8 mouse cellular contexts compared by ENCODE assay signal in the genomic region with DNA sequence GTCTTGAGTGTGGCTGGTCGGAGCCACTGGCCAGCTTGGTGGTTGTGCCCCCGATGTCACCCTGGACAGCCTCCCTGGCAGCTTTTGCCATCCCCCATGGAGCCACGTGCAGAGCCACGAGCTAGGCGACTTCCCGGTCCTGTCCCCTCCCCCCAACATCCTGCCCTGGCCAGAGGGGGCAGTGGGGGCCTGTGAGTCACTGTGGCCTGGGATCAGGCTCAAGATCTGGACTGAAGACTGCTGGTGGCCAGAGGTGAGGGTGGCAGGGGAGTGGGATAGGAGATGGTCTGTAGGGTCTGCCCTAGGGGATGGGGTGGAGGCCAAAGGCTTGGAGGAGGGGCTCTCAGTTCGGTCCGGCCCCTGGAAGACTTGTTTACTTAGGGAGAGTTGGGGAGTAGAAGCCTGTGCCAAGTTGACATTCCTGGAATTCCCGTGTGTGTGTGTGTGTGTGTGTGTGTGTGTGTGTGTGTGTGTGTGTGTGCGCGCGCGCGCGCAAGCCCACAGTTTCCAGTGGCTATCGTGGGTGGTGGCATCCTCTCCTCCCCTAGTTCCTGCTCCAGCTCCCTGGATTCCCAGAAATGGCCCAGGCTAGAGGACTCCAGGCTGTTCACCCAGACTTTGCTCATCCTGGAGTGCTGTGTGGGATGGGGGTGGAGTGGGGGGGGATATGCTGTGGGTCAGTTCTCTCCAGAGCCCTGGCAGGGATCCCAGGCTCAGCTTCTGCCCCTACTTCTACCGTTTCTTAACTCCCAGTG. TPM values are rescaled to one million over a fixed set of nuclear protein-coding genes. Genes with fewer than 3 reads are reported as not detected.
DNase-seq lines count a peak whose midpoint lies in the region; ATAC-seq lines count a peak whose summit lies in the region.

No protein-coding gene starts in this region.

- ATAC-seq in embryonic facial prominence, embryonic 15.5 days (ENCODE audit: insufficient number of reproducible peaks, low FRiP score, low TSS enrichment, low read depth) = peak; percentile 67
- peak; percentile 56 for ATAC-seq in heart, embryonic 16.5 days (replicated peaks; ENCODE audit: extremely low read depth, insufficient read depth, low FRiP score)
- ATAC-seq in stomach, embryonic 14.5 days (ENCODE audit: insufficient number of reproducible peaks, insufficient read depth, low FRiP score, low read depth) = peak; percentile 74

- H3K4me2 ChIP-seq in embryonic facial prominence, embryonic 15.5 days (replicated peaks) = peak overlapping the region; percentile 90
- H3K4me2 ChIP-seq in heart, embryonic 16.5 days (ENCODE audit: low read depth, low read length) = peak overlapping the region; percentile 89
- peak overlapping the region; percentile 88 for H3K4me2 ChIP-seq in stomach, embryonic 14.5 days (replicated peaks; ENCODE audit: low read depth, low read length)

- H3K9me3 ChIP-seq in embryonic facial prominence, embryonic 15.5 days (replicated peaks) = no peaks in the 10 kb centered on the region
- no peaks in the 10 kb centered on the region for H3K9me3 ChIP-seq in heart, embryonic 16.5 days (replicated peaks; ENCODE audit: control insufficient read depth, low read length)
- H3K9me3 ChIP-seq in megakaryocyte, embryonic 14.5 days = no peaks in the 10 kb centered on the region
- no peaks in the 10 kb centered on the region for H3K9me3 ChIP-seq in stomach, embryonic 14.5 days (ENCODE audit: control insufficient read depth, low read depth, low read length)

- peaks cover 52% of the 10 kb centered on the region for H3K4me1 ChIP-seq in embryonic facial prominence, embryonic 15.5 days
- H3K4me1 ChIP-seq in heart, embryonic 16.5 days (ENCODE audit: control insufficient read depth, insufficient read depth, low read length) = peaks cover 51% of the 10 kb centered on the region
- peaks cover 83% of the 10 kb centered on the region for H3K4me1 ChIP-seq in megakaryocyte, embryonic 14.5 days
- peaks cover 27% of the 10 kb centered on the region for H3K4me1 ChIP-seq in stomach, embryonic 14.5 days (ENCODE audit: control insufficient read depth, insufficient read depth, low read length)

- peak; percentile 57 for DNase-seq in cerebellum, adult 11 months
- no peak for DNase-seq in cerebellum, adult 8-10 months
- DNase-seq in Muller cell, postnatal 12 days (ENCODE audit: inconsistent ontology term) = peak; percentile 97
- peak; percentile 92 to 97 for DNase-seq in kidney, postnatal 25 days

- H3K27ac ChIP-seq in embryonic facial prominence, embryonic 15.5 days (replicated peaks) = peak overlapping the region; percentile 92
- peak overlapping the region; percentile 96 for H3K27ac ChIP-seq in heart, embryonic 16.5 days (ENCODE audit: low read length)
- H3K27ac ChIP-seq in stomach, embryonic 14.5 days (ENCODE audit: low read length) = peak overlapping the region; percentile 95

- peak overlapping the region; percentile 71 for H3K9ac ChIP-seq in embryonic facial prominence, embryonic 15.5 days
- H3K9ac ChIP-seq in heart, embryonic 16.5 days (ENCODE audit: low read length) = peak overlapping the region; percentile 90
- peak overlapping the region; percentile 76; the same call in 1 of the 2 replicates for H3K9ac ChIP-seq in stomach, embryonic 14.5 days (replicated peaks; ENCODE audit: low read depth, low read length)

- H3K36me3 ChIP-seq in embryonic facial prominence, embryonic 15.5 days = peaks cover 13% of the 10 kb centered on the region
- H3K36me3 ChIP-seq in heart, embryonic 16.5 days (ENCODE audit: control insufficient read depth, insufficient read depth) = peaks cover 10% of the 10 kb centered on the region
- H3K36me3 ChIP-seq in megakaryocyte, embryonic 14.5 days (replicated peaks; ENCODE audit: low read length) = peaks cover 35% of the 10 kb centered on the region
- peaks cover 13% of the 10 kb centered on the region for H3K36me3 ChIP-seq in stomach, embryonic 14.5 days (ENCODE audit: control insufficient read depth, insufficient read depth, low read length)

- peaks cover 6% of the 10 kb centered on the region; the same call in 1 of the 2 replicates for H3K27me3 ChIP-seq in embryonic facial prominence, embryonic 15.5 days
- H3K27me3 ChIP-seq in heart, embryonic 16.5 days (ENCODE audit: control insufficient read depth, insufficient read depth, low read length) = no peaks in the 10 kb centered on the region
- no peaks in the 10 kb centered on the region for H3K27me3 ChIP-seq in megakaryocyte, embryonic 14.5 days (replicated peaks)
- H3K27me3 ChIP-seq in stomach, embryonic 14.5 days (ENCODE audit: control insufficient read depth, insufficient read depth, low read length) = no peaks in the 10 kb centered on the region

- WGBS in embryonic facial prominence, embryonic 15.5 days = 1% methylated on average over 17 of the region's 17 CpGs
- WGBS in heart, embryonic 16.5 days = under 1% methylated on average over 16 of the region's 17 CpGs
- under 1% methylated on average over 17 of the region's 17 CpGs for WGBS in stomach, embryonic 14.5 days

- H3K4me3 ChIP-seq in embryonic facial prominence, embryonic 15.5 days (replicated peaks) = peak overlapping the region; percentile 76
- peak overlapping the region; percentile 70 for H3K4me3 ChIP-seq in heart, embryonic 16.5 days (ENCODE audit: low read length)
- peak overlapping the region; percentile 97 for H3K4me3 ChIP-seq in megakaryocyte, embryonic 14.5 days (replicated peaks)
- H3K4me3 ChIP-seq in stomach, embryonic 14.5 days (ENCODE audit: low read depth, low read length) = peak overlapping the region; percentile 75

RNA-seq across cellular contexts. Expression of a gene that starts 1.4 kb away (rescaled TPM):
- 60.8 and 67.9 TPM in 2 replicates for polyA plus RNA-seq in embryonic facial prominence, embryonic 15.5 days (2015; fragmentation: Nextera tagmentation; extraction: Ambion mirVana)
- 61.0 and 61.5 TPM in 2 replicates for polyA plus RNA-seq in heart, embryonic 16.5 days (2015; fragmentation: Nextera tagmentation; extraction: Ambion mirVana)
- 53.2 and 54.8 TPM in 2 replicates for polyA plus RNA-seq in megakaryocyte, embryonic 14.5 days (2012; ENCODE audit: insufficient read depth, low replicate concordance)
- 72.1 and 76.7 TPM in 2 replicates for polyA plus RNA-seq in stomach, embryonic 14.5 days (2014; fragmentation: Nextera tagmentation; extraction: Ambion mirVana)

RNA-seq across cellular contexts. Expression of a gene that starts 1.5 kb away (rescaled TPM):
- polyA plus RNA-seq in embryonic facial prominence, embryonic 15.5 days (2015; fragmentation: Nextera tagmentation; extraction: Ambion mirVana) = 63.9 and 66.4 TPM in 2 replicates
- 56.7 and 61.5 TPM in 2 replicates for polyA plus RNA-seq in heart, embryonic 16.5 days (2015; fragmentation: Nextera tagmentation; extraction: Ambion mirVana)
- 49.6 and 150 TPM in 2 replicates for polyA plus RNA-seq in megakaryocyte, embryonic 14.5 days (2012; ENCODE audit: insufficient read depth, low replicate concordance)
- 65.1 and 72.3 TPM in 2 replicates for polyA plus RNA-seq in stomach, embryonic 14.5 days (2014; fragmentation: Nextera tagmentation; extraction: Ambion mirVana)

RNA-seq across cellular contexts. Expression of a gene that starts 9.2 kb away (rescaled TPM):
- polyA plus RNA-seq in embryonic facial prominence, embryonic 15.5 days (2015; fragmentation: Nextera tagmentation; extraction: Ambion mirVana) = 23.9 and 26.5 TPM in 2 replicates
- 42.2 and 44.0 TPM in 2 replicates for polyA plus RNA-seq in heart, embryonic 16.5 days (2015; fragmentation: Nextera tagmentation; extraction: Ambion mirVana)
- polyA plus RNA-seq in megakaryocyte, embryonic 14.5 days (2012; ENCODE audit: insufficient read depth, low replicate concordance) = 56.1 and 168 TPM in 2 replicates
- 87.0 and 94.0 TPM in 2 replicates for polyA plus RNA-seq in stomach, embryonic 14.5 days (2014; fragmentation: Nextera tagmentation; extraction: Ambion mirVana)

RNA-seq across cellular contexts. Expression of a gene that starts 15.5 kb away (rescaled TPM):
- 21.6 and 26.9 TPM in 2 replicates for polyA plus RNA-seq in embryonic facial prominence, embryonic 15.5 days (2015; fragmentation: Nextera tagmentation; extraction: Ambion mirVana)
- polyA plus RNA-seq in heart, embryonic 16.5 days (2015; fragmentation: Nextera tagmentation; extraction: Ambion mirVana) = 24.2 and 26.1 TPM in 2 replicates
- 19.4 and 29.4 TPM in 2 replicates for polyA plus RNA-seq in megakaryocyte, embryonic 14.5 days (2012; ENCODE audit: insufficient read depth, low replicate concordance)
- 15.5 and 20.2 TPM in 2 replicates for polyA plus RNA-seq in stomach, embryonic 14.5 days (2014; fragmentation: Nextera tagmentation; extraction: Ambion mirVana)

RNA-seq across cellular contexts. Expression of a gene that starts 21.4 kb away (rescaled TPM):
- polyA plus RNA-seq in embryonic facial prominence, embryonic 15.5 days (2015; fragmentation: Nextera tagmentation; extraction: Ambion mirVana) = 22.2 and 27.9 TPM in 2 replicates
- 73.1 and 78.0 TPM in 2 replicates for polyA plus RNA-seq in heart, embryonic 16.5 days (2015; fragmentation: Nextera tagmentation; extraction: Ambion mirVana)
- polyA plus RNA-seq in megakaryocyte, embryonic 14.5 days (2012; ENCODE audit: insufficient read depth, low replicate concordance) = 230 and 314 TPM in 2 replicates
- 21.7 and 26.0 TPM in 2 replicates for polyA plus RNA-seq in stomach, embryonic 14.5 days (2014; fragmentation: Nextera tagmentation; extraction: Ambion mirVana)
